Mouse (Mus musculus) right cerebral cortex, postnatal 14 days (tissue): Measurements from ENCODE around the gene Relch.
"Not testable (repeated sequence)": the region's sequence is repeated elsewhere in the genome, so short reads cannot be mapped to it uniquely, and the experiment has no call there.

Experiments used
- DNase-seq: peaks from one replicate; pipeline ENCODE4 v3.0.0; 2022

The Relch gene

GRCm38 (mm10) chr1:105746858-105747596, 83.4 kb downstream of the Relch start:
- no peak for DNase-seq

GRCm38 (mm10) chr1:105748091-105748799, 84.6 kb downstream of the Relch start:
- no peak for DNase-seq

DNA sequence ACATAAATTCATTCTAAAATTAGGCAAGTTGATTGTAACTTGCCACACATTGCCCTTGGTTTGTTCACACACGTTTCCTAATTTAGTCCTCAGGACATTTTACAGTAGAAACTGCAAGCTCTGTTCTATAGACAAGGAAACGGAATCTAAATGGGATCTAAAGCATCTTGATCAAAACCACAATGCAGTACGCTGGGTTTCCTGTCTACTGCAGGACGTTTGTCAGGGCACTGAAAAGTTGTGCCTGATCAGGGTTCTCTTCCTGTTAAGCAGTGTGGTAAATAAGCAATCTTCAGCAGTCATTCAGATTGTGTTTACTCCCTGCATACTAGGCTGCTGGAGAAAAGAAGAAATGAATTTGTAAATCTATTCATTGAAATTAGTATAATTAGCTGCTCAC, 88.5 kb downstream of the Relch start:
- no peak for DNase-seq

DNA sequence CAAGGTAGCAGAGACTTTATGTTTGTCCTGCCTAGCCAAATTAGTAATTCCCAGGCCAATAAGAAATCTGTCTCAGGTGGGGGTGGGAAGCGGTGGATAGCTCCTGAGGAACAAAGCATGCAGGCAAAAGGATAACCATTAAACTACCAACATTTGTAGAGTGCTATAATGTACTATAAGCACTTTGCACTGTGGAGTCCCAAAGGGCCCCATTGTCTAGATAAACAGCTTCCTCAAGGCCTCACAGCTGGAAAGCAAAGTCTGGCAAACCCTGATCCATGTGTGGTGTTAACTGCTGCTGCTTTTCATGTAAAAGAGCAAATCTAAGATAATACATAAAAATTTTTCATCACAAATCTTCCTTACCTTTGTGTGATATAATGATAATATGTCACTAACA, 89.3 kb downstream of the Relch start:
- DNase-seq = no peak

GRCm38 (mm10) chr1:105758798-105759197, 95.1 kb downstream of the Relch start:
- DNase-seq = no peak

GRCm38 (mm10) chr1:105759422-105760165, 95.9 kb downstream of the Relch start:
- no peak for DNase-seq

GRCm38 (mm10) chr1:105765586-105765985, 101.9 kb downstream of the Relch start:
- DNase-seq = no peak

DNA sequence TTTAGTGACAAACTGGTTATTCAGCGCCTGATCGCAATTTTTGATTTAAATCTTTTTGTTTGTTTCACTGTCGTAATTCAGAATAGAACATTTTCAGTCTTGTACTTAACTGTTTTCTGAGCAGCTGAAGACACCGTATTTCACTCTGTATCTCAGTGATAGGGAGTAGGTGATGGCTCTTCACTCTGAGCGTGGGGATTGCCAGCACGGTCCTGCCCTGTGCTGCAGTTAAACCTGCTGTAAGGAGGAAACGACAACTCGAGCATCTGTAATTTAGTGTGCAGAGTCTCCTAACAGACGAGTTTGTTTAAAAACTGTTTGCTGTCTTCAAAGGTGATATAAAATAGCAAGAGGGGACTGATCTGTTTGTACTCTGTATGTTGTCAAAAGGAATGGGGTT, 102.4 kb downstream of the Relch start:
- DNase-seq = not testable (repeated sequence)

- DNase-seq = no peak
Measured at GRCm38 (mm10) chr1:105768397-105768796, 104.7 kb downstream of the Relch start.

DNA sequence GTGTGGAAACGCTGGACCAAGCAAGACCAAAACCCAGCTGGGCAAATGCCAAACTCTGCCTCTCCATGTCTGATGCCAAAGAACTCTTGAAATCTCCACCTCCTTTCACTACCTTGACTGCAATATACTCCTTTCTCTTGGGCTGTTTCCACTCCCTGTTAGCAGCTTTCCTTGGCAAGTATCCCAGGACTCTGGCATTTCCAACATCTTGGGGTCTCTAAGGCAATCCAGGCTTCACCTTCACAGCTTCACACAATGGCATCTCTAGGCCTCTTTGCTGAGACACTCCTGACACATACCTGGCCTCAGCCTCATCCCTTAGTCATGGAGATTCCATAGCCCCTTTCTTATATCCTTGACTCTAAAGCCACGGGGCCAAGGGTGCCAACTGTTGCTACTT, 107.0 kb downstream of the Relch start:
- no peak for DNase-seq

GRCm38 (mm10) chr1:105776426-105776825, 112.8 kb downstream of the Relch start:
- no peak for DNase-seq

DNA sequence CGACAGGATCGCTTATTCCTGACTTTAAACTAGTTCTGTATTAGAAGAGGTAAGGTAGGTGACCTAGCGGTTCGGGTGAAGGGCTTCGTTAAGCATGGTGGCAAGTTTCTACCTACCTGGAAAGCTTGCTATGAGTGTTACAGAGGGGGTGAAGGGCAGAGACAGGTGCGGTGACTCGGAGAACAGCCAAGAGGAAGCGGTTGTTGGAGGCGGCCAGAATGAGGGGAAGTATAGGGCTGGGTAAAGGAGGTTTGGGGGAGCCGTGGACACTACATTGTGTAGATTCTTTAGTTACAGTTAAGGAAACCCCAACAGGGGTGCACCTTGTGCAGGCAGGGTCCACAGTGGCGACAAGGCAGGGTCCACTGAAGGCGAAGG, 116.4 kb downstream of the Relch start:
- DNase-seq = no peak

DNA sequence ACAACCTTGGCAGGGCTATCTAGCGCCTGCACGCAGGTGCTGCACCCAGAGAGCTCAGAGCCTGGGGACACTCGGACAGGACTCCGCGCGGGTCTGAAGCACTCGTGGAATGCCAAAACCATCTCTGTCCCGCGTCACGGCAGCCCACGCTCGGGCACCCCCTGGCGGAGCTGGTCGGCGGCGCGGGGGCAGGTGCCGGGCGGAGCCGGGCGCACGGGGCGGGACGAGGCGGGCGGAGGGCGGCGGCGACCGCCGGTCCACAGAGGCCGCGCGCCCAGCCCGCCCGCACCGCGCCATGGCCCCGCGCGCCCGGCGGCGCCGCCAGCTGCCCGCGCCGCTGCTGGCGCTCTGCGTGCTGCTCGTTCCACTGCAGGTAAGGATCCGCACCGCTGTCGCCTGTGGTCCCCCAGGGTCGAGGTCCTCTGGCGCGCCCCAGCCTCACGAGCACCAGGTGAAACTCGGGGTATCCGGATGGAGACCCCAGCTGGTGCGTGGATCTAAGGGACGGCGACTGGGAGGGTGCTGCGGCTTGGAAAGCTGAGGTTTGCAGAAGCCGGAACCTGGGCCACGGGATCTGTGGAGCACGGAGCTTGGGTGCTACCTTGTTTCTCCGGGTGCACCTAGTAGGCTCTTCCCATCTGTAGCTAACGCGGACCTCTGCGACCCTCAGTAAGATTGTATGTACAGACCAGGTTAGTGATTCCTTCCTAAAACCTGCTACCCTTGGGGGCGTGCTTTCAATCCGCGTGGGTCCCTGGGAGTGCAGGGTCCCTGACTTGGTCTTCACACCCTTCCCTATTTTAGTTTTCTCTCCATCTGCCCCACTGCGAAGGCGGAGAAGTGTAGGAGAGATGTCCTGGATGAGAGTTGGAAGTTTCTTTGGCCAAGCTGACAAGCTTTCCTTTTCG, 117.0 kb downstream of the Relch start, which contains the start of gene Tnfrsf11a:
Tnfrsf11a (plus strand) TSS at position 262 of the 908 bp plus-strand sequence.
- peak; percentile 65 for DNase-seq

DNA sequence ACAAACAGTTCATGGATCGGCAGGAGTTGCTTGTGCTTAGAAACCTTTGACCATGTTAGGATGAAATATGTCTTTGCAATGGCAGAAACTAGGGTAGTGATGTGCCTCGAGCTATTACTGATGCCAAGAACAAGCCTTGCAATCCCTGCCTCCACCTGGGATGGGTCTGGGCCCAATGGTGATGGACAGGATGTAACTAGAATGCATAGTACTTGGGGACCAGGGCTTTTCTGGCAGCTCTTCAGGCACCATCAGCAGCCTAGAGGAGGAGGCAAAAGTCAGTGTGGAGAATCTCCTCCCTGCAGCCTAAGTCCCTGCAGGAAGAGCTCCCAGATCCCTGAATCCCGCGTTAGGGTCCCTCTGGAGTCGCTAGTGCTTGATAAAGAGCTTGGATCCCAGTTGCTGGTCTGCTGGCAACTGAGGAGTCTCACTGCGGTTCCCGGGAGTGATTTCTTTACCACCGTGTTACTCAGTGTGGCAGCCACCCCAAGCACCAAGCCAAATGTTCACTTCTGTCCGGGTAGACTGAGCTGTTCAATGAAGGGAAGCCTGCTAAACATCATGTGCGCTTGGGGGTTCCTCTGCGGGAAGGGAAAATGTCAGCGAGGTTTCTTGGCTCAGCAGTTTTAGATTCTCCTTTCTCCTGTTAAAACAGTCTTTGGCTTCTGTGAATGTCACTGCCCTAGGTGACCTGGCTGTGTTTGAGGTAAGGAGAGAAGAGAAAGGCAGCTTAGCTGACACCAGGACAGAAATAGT, 117.9 kb downstream of the Relch start:
- no peak for DNase-seq

- DNase-seq = no peak
Measured at GRCm38 (mm10) chr1:105784257-105785016, 120.8 kb downstream of the Relch start.

- no peak for DNase-seq
Measured at GRCm38 (mm10) chr1:105785146-105785545, 121.5 kb downstream of the Relch start.

- no peak for DNase-seq
Measured at GRCm38 (mm10) chr1:105786731-105787357, 123.2 kb downstream of the Relch start.

DNA sequence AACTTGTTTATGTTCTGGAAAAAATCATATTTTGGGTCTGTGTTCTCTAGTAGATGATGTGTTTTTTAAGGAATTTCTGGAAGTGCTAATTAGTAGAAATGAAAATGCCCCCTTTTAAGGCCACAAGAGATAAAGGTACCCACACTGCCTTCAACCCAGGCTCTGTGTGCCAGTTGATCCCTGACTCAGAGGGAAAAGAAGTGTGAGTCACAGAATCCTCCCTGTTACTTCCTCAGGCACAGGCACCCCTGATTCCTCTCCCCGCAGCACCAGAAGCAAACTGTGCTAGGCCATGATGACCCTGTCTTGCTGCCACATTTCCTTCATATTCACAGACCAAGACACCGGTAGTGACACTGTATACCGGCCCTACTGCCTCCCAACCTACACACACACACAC, 126.4 kb downstream of the Relch start:
- DNase-seq = no peak

DNA sequence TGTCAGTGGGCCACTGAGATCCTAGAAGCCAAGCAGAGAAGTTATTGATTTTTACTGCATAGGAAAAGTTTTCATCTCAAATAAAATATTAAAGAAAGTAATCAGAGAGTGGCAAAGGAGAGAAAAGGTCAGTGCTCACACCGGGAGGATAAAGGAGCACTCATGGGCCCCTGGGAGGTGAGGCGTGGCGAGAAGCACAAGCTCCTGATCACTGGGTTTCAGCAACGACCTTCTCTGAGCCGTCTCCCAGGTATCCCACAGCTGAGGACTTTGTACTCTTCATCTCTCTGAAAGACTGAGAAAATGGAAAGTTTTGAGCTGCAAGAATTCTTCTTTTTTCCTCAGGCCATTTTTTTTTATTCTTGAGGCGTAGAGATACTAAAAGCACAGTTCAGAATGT, 131.0 kb downstream of the Relch start:
- DNase-seq = no peak

GRCm38 (mm10) chr1:105795705-105796104, 132.0 kb downstream of the Relch start:
- DNase-seq = no peak

GRCm38 (mm10) chr1:105800570-105800969, 136.9 kb downstream of the Relch start:
- no peak for DNase-seq
